Mouse (Mus musculus): ENCODE measurements around the gene Gm42688. TPM values are rescaled to one million over a fixed set of nuclear protein-coding genes. Genes with fewer than 3 reads are reported as not detected.

The Gm42688 gene
- polyA plus RNA-seq, 1 experiment from 2014 or later, result 2.1 TPM

DNA sequence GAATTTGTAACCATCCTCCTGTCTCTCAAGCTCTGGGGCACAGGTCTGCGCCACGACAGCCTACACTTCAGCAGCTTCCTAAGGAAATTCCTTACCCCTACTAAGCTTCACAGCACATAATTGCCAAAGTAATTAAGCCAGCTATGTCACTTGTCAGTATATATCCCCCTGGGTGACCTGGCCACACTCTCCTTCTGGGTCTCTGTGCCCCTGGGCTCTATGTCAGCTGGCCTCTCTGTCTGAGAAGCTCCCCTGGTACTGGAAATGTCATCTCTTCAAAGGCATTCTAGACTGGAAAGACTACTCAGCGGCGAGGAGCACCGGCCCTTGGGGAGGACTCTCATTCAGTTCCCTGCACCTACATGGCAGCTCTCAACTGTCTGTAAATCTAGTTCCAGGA, 21.5 kb downstream of the Gm42688 start:
- H3K27me3 ChIP-seq (replicated peaks; ENCODE audit: low read depth, poor library complexity, severe bottlenecking), result no peaks in the 10 kb centered on the region
- H3K4me3 ChIP-seq, result peak overlapping the region; percentile 83
- peak overlapping the region; percentile 99; the same call in 1 of the 2 replicates for H3K27ac ChIP-seq (replicated peaks)
- H3K4me1 ChIP-seq, result peaks cover 63% of the 10 kb centered on the region
- no peaks in the 10 kb centered on the region for H3K9me3 ChIP-seq
- no peak for DNase-seq (ENCODE audit: low spot score)
- H3K36me3 ChIP-seq (replicated peaks), result peaks cover 26% of the 10 kb centered on the region
- 79% methylated on average over 5 of the region's 5 CpGs for WGBS

GRCm38 (mm10) chr6:83124851-83125312, 23.5 kb downstream of the Gm42688 start:
- under 1% methylated on average over 30 of the region's 30 CpGs for WGBS
- Histone ChIP-seq H3K27ac (replicated peaks) (peak overlapping the region; percentile 88), H3K36me3 (replicated peaks) (peaks cover 6% of the 10 kb centered on the region), H3K27me3 (replicated peaks; ENCODE audit: low read depth, poor library complexity, severe bottlenecking) (no peaks in the 10 kb centered on the region), H3K4me1 (peaks cover 47% of the 10 kb centered on the region), H3K4me3 (peak overlapping the region; percentile 83), H3K9me3 (no peaks in the 10 kb centered on the region)
- peak; percentile 93 for DNase-seq (ENCODE audit: low spot score)

DNA sequence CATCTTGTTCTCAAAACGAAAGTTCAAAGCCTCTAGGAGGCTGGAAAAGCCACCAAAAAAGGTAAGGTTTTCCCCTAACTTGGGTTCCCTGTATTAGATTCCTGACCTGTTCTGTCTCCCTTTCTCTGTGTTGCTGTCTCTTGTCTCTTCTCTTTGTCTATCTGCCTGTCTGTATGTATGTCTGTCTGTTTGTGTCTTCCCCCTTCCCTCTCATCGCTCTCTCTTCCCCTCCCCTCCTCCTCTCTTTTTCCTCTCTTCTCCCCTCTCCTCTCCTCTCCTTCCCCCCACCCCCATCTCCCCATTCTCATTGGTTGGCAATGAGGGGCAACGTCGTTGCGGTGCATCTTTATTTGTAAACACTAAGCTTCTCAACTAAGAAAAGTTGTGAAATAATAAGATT, 23.9 kb downstream of the Gm42688 start, which contains the start of gene Ino80b:
Gene Ino80b (minus strand): TSS at position 101 of the 400 bp plus-strand sequence.
- Histone ChIP-seq H3K27me3 (replicated peaks; ENCODE audit: low read depth, poor library complexity, severe bottlenecking) (no peaks in the 10 kb centered on the region), H3K9me3 (no peaks in the 10 kb centered on the region), H3K36me3 (replicated peaks) (0 out of 2 replicates have a peak, but pooled peaks cover 3% of the 10 kb centered on the region), H3K4me3 (peak within 1 kb of the TSS; percentile 83), H3K27ac (replicated peaks) (peak within 1 kb of the TSS; percentile 88), H3K4me1 (peaks cover 42% of the 10 kb centered on the region)
- WGBS, result 28% methylated on average over 5 of the region's 5 CpGs
- DNase-seq (ENCODE audit: low spot score), result no peak

DNA sequence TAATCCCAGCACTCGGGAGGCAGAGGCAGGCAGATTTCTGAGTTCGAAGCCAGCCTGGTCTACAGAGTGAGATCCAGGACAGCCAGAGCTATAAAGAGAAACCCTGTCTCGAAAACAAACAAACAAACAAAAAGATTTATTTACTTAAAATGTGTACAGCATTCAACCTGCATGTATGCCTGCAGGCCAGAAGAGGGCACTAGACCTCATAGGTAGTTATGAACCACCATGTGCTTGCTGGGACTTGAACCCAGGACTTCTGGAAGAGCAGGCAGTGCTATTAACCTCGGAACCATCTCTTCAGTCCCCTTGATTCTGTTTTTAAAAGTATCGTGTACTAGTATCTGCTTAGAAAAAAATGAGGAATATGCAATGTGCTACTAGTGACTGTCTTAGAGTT, 26.0 kb downstream of the Gm42688 start:
- H3K27ac ChIP-seq (replicated peaks), result no peak overlapping the region
- H3K4me1 ChIP-seq, result peaks cover 29% of the 10 kb centered on the region
- H3K9me3 ChIP-seq, result no peaks in the 10 kb centered on the region
- 0 out of 2 replicates have a peak, but pooled peaks cover 3% of the 10 kb centered on the region for H3K36me3 ChIP-seq (replicated peaks)
- no peaks in the 10 kb centered on the region for H3K27me3 ChIP-seq (replicated peaks; ENCODE audit: low read depth, poor library complexity, severe bottlenecking)
- WGBS, result 96% methylated on average over 5 of the region's 5 CpGs
- no peak overlapping the region for H3K4me3 ChIP-seq
- no peak for DNase-seq (ENCODE audit: low spot score)

- Histone ChIP-seq H3K9me3 (no peaks in the 10 kb centered on the region), H3K4me1 (peaks cover 30% of the 10 kb centered on the region), H3K27ac (replicated peaks) (no peak overlapping the region), H3K27me3 (replicated peaks; ENCODE audit: low read depth, poor library complexity, severe bottlenecking) (peaks cover 14% of the 10 kb centered on the region), H3K4me3 (no peak overlapping the region), H3K36me3 (replicated peaks) (no peaks in the 10 kb centered on the region; the same call in 1 of the 2 replicates)
- 84% methylated on average over 6 of the region's 6 CpGs for WGBS
- no peak for DNase-seq (ENCODE audit: low spot score)
These were observed 30.1 kb downstream of the Gm42688 start for GRCm38 (mm10) chr6:83131469-83132034.

- Histone ChIP-seq H3K4me3 (no peak overlapping the region), H3K36me3 (replicated peaks) (no peaks in the 10 kb centered on the region; the same call in 1 of the 2 replicates), H3K27ac (replicated peaks) (no peak overlapping the region), H3K9me3 (no peaks in the 10 kb centered on the region), H3K27me3 (replicated peaks; ENCODE audit: low read depth, poor library complexity, severe bottlenecking) (peaks cover 14% of the 10 kb centered on the region), H3K4me1 (peaks cover 38% of the 10 kb centered on the region)
- 92% methylated on average over 9 of the region's 9 CpGs for WGBS
- no peak for DNase-seq (ENCODE audit: low spot score)
These were observed 30.9 kb downstream of the Gm42688 start for GRCm38 (mm10) chr6:83132176-83132919.

- 71% methylated on average over 3 of the region's 3 CpGs for WGBS
- Histone ChIP-seq H3K4me1 (peaks cover 57% of the 10 kb centered on the region), H3K27ac (replicated peaks) (no peak overlapping the region), H3K27me3 (replicated peaks; ENCODE audit: low read depth, poor library complexity, severe bottlenecking) (peaks cover 14% of the 10 kb centered on the region), H3K9me3 (no peaks in the 10 kb centered on the region), H3K4me3 (no peak overlapping the region), H3K36me3 (replicated peaks) (no peaks in the 10 kb centered on the region; the same call in 1 of the 2 replicates)
- DNase-seq (ENCODE audit: low spot score), result no peak
These were observed 32.8 kb downstream of the Gm42688 start for GRCm38 (mm10) chr6:83134226-83134625.

DNA sequence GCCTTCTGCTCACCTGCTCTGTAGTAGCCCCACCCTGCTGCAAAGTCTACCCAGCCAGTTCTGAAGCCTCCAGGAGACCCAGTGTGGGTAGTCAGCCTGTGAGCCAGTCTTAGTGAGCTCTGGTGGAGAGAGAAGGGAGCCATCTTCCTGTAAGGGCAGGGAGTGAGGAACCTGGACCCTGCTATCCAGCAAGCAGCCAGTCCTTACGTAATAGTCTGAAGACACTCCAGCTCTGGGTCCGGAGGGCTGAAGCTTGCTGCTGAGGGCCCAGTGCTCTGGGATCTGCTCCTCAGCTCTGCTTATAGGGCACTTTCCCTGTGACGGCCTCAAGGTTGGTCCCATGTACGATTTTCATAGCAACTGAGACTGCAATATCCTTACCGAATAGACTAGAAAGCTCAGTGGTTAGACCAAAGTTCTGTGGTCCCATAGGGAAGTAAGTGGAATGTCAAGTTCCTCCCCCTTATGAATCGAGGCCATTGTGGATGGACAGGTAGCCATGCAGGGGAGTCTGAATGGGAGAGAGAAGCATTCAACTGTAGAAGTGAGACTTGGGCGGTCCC, 33.6 kb downstream of the Gm42688 start, which contains the start of gene Rtkn:
Gene Rtkn (plus strand): TSS at position 513 of the 563 bp plus-strand sequence.
- peak within 1 kb of the TSS; percentile 80 for H3K4me3 ChIP-seq
- peaks cover 14% of the 10 kb centered on the region for H3K27me3 ChIP-seq (replicated peaks; ENCODE audit: low read depth, poor library complexity, severe bottlenecking)
- no peaks in the 10 kb centered on the region for H3K9me3 ChIP-seq
- H3K36me3 ChIP-seq (replicated peaks), result peaks cover 7% of the 10 kb centered on the region
- H3K27ac ChIP-seq (replicated peaks), result peak within 1 kb of the TSS; percentile 100
- 58% methylated on average over 7 of the region's 7 CpGs for WGBS
- DNase-seq (ENCODE audit: low spot score), result no peak
- peaks cover 65% of the 10 kb centered on the region for H3K4me1 ChIP-seq

GRCm38 (mm10) chr6:83135571-83136161, 34.2 kb downstream of the Gm42688 start:
- H3K27me3 ChIP-seq (replicated peaks; ENCODE audit: low read depth, poor library complexity, severe bottlenecking), result peaks cover 14% of the 10 kb centered on the region
- peak overlapping the region; percentile 100 for H3K27ac ChIP-seq (replicated peaks)
- peak overlapping the region; percentile 80 for H3K4me3 ChIP-seq
- peak; percentile 54 for DNase-seq (ENCODE audit: low spot score)
- peaks cover 69% of the 10 kb centered on the region for H3K4me1 ChIP-seq
- H3K9me3 ChIP-seq, result no peaks in the 10 kb centered on the region
- WGBS, result 3% methylated on average over 37 of the region's 37 CpGs
- H3K36me3 ChIP-seq (replicated peaks), result peaks cover 8% of the 10 kb centered on the region

DNA sequence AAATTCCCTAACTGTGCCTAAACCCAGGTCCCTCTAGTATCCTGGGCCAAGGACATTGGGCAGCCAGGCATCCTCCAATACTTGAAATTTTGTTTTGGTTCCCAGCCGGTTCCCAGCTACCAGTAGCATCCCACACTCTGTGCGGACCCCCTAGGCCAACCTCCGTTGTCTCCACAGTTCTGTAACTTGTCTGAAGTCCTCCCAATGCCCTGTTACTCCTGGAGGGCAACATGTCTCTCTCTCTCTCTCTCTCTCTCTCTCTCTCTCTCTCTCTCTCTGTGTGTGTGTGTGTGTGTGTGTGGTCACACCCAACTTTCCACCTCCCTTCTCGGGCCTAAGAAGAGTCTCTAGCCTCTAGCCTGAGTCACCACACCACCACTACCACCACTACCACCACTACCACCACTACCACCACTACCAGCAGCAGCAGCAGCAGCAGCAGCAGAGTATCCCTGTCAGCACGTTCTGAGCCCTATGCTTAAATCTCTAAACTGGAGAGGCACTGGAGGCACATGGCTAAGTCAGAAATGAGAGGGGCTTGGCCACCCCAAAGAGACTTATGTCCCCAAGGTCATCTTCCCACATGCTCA, 35.0 kb downstream of the Gm42688 start:
- Histone ChIP-seq H3K4me1 (peaks cover 76% of the 10 kb centered on the region), H3K36me3 (replicated peaks) (peaks cover 8% of the 10 kb centered on the region), H3K27ac (replicated peaks) (peak overlapping the region; percentile 100), H3K4me3 (peak overlapping the region; percentile 80), H3K27me3 (replicated peaks; ENCODE audit: low read depth, poor library complexity, severe bottlenecking) (peaks cover 14% of the 10 kb centered on the region), H3K9me3 (no peaks in the 10 kb centered on the region)
- no peak for DNase-seq (ENCODE audit: low spot score)
- 10% methylated on average over 5 of the region's 5 CpGs for WGBS

- peak overlapping the region; percentile 80 for H3K4me3 ChIP-seq
- WGBS, result under 1% methylated on average over 26 of the region's 26 CpGs
- peaks cover 8% of the 10 kb centered on the region for H3K36me3 ChIP-seq (replicated peaks)
- no peaks in the 10 kb centered on the region for H3K9me3 ChIP-seq
- peak; percentile 90 for DNase-seq (ENCODE audit: low spot score)
- peak overlapping the region; percentile 100 for H3K27ac ChIP-seq (replicated peaks)
- H3K27me3 ChIP-seq (replicated peaks; ENCODE audit: low read depth, poor library complexity, severe bottlenecking), result peaks cover 20% of the 10 kb centered on the region
- H3K4me1 ChIP-seq, result peaks cover 82% of the 10 kb centered on the region
These were observed 35.6 kb downstream of the Gm42688 start for GRCm38 (mm10) chr6:83136881-83137575.

All from embryonic facial prominence, embryonic 10.5 days (tissue).